Mouse (Mus musculus): ENCODE data around the gene Olfr235.
"Not testable (repeated sequence)": the region's sequence is repeated elsewhere in the genome, so short reads cannot be mapped to it uniquely, and the experiment has no call there.

Olfr235 gene

DNA sequence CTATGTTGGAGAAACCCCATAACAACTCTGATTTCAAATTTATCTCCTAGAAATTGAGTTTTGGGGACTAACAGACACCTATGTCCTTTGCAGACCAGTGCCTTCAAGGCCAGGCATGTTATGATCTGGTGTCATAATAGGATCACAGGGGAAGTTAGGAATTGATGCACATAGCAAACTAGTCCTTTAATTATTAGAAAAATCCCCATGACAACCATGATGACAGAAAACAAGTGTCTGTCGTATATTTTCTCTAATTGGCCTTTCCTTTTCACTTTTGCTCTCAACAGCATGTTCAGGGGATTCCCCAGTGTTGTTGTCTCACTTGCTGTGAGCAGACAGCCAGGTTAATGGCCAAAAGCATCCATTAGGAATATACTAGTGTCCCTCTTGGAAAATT lies at the start of gene Olfr235:
Gene Olfr235, plus strand, starts transcription at position 301 of the 400 bp plus-strand sequence.
- no peak for DNase-seq (ENCODE audit: low spot score in 2 of 2)

DNA sequence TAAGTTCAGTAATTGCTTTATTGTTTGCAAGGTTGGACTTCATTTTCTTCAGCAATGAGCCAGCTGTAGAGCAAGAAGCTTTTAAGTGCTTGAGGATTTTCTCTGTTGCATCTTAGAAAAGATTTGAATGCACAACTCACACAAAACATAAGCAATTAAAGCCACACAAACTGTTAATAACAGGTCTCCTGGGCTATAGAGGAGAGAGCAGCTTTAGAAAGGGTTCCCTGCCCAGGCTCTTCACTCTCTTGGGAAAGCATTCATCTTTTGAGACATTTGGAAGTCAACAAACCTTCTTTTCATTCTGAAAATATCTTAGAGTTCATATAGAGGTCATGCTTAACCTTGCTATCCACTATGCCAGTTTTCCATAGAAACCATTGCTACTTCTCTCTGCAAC lies 28.3 kb upstream of the Olfr235 start, which contains the start of gene Olfr1432:
Gene Olfr1432, minus strand, starts transcription at position 101 of the 400 bp plus-strand sequence.
- not testable (repeated sequence) for DNase-seq (ENCODE audit: low spot score in 2 of 2)

DNA sequence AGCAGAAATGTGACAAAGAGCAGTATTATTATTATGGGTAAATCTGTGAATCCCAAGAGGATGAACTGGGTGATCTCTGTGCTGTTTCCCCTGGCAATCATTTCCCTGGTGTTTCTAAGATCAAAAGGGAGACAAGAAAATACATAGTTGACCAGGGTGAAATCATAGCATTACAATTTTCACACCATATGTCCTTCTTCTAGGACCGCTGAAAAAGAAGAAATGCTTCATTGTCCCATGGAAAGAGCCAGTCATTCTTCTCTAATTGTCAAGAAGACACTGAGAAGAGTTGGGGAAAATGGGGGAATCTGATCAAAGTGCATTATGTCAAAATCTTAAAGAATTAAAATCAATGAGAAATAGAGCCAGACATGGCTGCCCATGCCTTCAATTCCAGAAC lies 19.3 kb upstream of the Olfr235 start, which contains the start of gene Olfr262:
Gene Olfr262, minus strand, starts transcription at position 101 of the 400 bp plus-strand sequence.
- DNase-seq (ENCODE audit: low spot score in 2 of 2) = no peak

DNA sequence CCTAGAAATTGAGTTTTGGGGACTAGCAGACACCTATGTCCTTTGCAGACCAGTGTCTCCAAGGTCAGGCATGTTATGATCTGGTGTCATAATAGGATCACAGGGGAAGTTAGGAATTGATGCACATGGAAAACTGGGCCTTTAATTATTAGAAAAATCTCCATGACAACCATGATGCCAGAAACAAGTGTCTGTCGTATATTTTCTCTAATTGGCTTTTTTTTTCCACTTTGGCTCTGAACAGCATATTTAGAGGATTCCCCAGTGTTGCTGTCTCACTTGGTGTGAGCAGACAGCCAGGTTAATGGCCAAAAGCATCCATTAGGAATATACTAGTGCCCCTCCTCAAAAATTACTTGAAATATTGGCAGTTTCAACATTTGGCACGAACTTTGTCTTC lies 18.7 kb downstream of the Olfr235 start, which contains the start of gene Olfr1434:
Gene Olfr1434, plus strand, starts transcription at position 301 of the 400 bp plus-strand sequence.
- no peak for DNase-seq (ENCODE audit: low spot score in 2 of 2)

GRCm38 (mm10) chr19:12292979-12293378 lies 32.1 kb downstream of the Olfr235 start:
- DNase-seq (ENCODE audit: low spot score in 2 of 2) = no peak

DNA sequence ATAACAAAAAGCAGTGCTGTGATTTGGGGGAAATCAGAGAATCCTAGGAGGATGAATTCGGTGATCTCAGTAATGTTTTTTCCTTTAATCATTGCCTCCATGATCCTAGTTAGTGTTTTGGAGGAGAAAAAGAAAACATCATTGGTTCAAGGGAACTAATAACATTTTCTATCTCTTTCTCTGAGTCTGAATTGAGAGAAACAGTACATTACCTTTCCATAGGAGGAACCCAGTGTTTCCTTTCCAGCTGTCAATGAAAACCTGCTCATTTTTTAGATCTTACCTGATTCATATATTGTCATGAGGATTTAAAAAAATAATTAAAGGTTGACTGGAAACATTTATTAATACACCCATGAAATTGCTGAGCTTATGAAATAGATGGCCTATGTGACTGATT lies 38.2 kb downstream of the Olfr235 start, which contains the start of gene Olfr1436:
Gene Olfr1436, minus strand, starts transcription at position 101 of the 400 bp plus-strand sequence.
- not testable (repeated sequence) for DNase-seq (ENCODE audit: low spot score in 2 of 2)
